Mouse (Mus musculus) embryonic facial prominence, embryonic 15.5 days (tissue): ENCODE results near the gene Dhx58. TPM values are rescaled to one million over a fixed set of nuclear protein-coding genes. Genes with fewer than 3 reads are reported as not detected.

ENCODE experiments used
- ATAC-seq: fragments of 200-750 bp; cut with Nextera tagmentation; 2 replicates; pipeline ENCODE4 v1.8.0; 2017; ENCODE audit warnings: low read depth, moderate TSS enrichment; ENCODE audit not compliant: insufficient number of reproducible peaks, low FRiP score, low TSS enrichment
- H3K27ac ChIP-seq: fragments of 300-500 bp; sonication (generic); replicated peaks from 2 replicates; pipeline ENCODE4 v1.5.1; 2015; ENCODE audit warnings: mild to moderate bottlenecking, inconsistent platforms
- H3K27me3 ChIP-seq: fragments of 300-500 bp; sonication (generic); 2 replicates; pipeline ENCODE4 v1.6.1; 2015; ENCODE audit warnings: inconsistent platforms
- H3K36me3 ChIP-seq: fragments of 300-500 bp; sonication (generic); 2 replicates; pipeline ENCODE4 v1.6.1; 2015; ENCODE audit warnings: mild to moderate bottlenecking, inconsistent platforms
- H3K4me1 ChIP-seq: fragments of 300-500 bp; sonication (generic); 2 replicates; pipeline ENCODE4 v1.6.1; 2015; ENCODE audit warnings: inconsistent platforms
- H3K4me2 ChIP-seq: fragments of 300-500 bp; sonication (generic); replicated peaks from 2 replicates; pipeline ENCODE4 v1.6.1; 2015; ENCODE audit warnings: mild to moderate bottlenecking, inconsistent platforms
- H3K4me3 ChIP-seq: fragments of 300-500 bp; sonication (generic); replicated peaks from 2 replicates; pipeline ENCODE4 v1.5.1; 2015; ENCODE audit warnings: mild to moderate bottlenecking, inconsistent platforms
- H3K9ac ChIP-seq: fragments of 300-500 bp; sonication (generic); 2 replicates; pipeline ENCODE4 v1.6.1; 2015; ENCODE audit warnings: inconsistent platforms
- H3K9me3 ChIP-seq: fragments of 300-500 bp; sonication (generic); replicated peaks from 2 replicates; pipeline ENCODE4 v1.6.1; 2016; ENCODE audit warnings: inconsistent platforms
- WGBS: fragments of 180-500 bp; shearing (Covaris S2); methylation state at CpG from one replicate; pipeline ENCODE4 v1.1.7; 2015; 5-methylcytosine and 5-hydroxymethylcytosine counted together
- polyA plus RNA-seq: library from polyadenylated mRNA; unstranded; fragments of >200 nt; fragmentation: Nextera tagmentation; extraction: Ambion mirVana; gene quantifications from 2 replicates; pipeline ENCODE4 v1.2.1, GENCODE M21; 2015

Gene Dhx58
- polyA plus RNA-seq, 1 experiment from 2014 or later, result 5.9 TPM

DNA sequence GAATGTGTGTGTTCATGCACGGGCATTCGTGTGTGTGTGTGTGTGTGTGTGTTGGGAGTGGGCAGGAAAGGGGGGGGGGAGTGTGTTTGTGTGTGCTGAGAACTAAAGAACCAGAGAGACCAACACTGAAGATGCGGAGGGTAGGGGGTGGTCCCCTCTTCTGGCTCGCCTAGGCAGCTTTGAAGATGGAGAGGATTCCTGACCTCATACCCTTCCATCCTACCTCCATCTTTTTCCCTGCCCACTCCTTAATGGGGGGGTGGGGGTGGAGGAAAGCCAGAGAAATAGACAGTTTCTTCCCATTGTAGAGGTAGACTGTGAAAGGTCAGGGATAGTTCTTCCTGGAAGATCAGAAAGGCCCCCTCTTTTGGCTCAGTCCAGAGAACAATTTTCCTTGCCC, 9.1 kb upstream of the Dhx58 start:
- WGBS, result 43% methylated on average over 4 of the region's 4 CpGs
- Histone ChIP-seq H3K36me3 (peaks cover 55% of the 10 kb centered on the region), H3K4me3 (no peak overlapping the region), H3K27me3 (no peaks in the 10 kb centered on the region), H3K4me1 (peaks cover 35% of the 10 kb centered on the region), H3K4me2 (peak overlapping the region; percentile 52), H3K27ac (peak overlapping the region; percentile 83), H3K9ac (0 out of 2 replicates have a peak overlapping the region, but pooled peaks have one; percentile 24), H3K9me3 (no peaks in the 10 kb centered on the region)
- no peak for ATAC-seq

- Histone ChIP-seq H3K4me2 (peak within 1 kb of the TSS; percentile 72), H3K36me3 (peaks cover 56% of the 10 kb centered on the region), H3K27me3 (no peaks in the 10 kb centered on the region), H3K4me1 (peaks cover 35% of the 10 kb centered on the region), H3K27ac (peak within 1 kb of the TSS; percentile 83), H3K4me3 (peak within 1 kb of the TSS; percentile 99), H3K9ac (peak within 1 kb of the TSS; percentile 99), H3K9me3 (no peaks in the 10 kb centered on the region)
- peak; percentile 88 for ATAC-seq
- WGBS, result under 1% methylated on average over 47 of the region's 48 CpGs
Measured at GRCm38 (mm10) chr11:100711783-100712615, 7.9 kb upstream of the Dhx58 start, which contains the start of gene Kat2a. Gene Kat2a, minus strand, starts transcription at chr11:100712465.

- no peaks in the 10 kb centered on the region for H3K9me3 ChIP-seq
- peaks cover 56% of the 10 kb centered on the region for H3K36me3 ChIP-seq
- no peak overlapping the region for H3K27ac ChIP-seq
- H3K27me3 ChIP-seq, result no peaks in the 10 kb centered on the region
- 0 out of 2 replicates have a peak overlapping the region, but pooled peaks have one; percentile 72 for H3K4me2 ChIP-seq
- H3K4me1 ChIP-seq, result peaks cover 35% of the 10 kb centered on the region
- peak overlapping the region; percentile 99; the same call in 1 of the 2 replicates for H3K4me3 ChIP-seq
- ATAC-seq, result no peak
- 85% methylated on average over 4 of the region's 4 CpGs for WGBS
- H3K9ac ChIP-seq, result no peak overlapping the region
Measured at GRCm38 (mm10) chr11:100710977-100711376, 6.9 kb upstream of the Dhx58 start.

DNA sequence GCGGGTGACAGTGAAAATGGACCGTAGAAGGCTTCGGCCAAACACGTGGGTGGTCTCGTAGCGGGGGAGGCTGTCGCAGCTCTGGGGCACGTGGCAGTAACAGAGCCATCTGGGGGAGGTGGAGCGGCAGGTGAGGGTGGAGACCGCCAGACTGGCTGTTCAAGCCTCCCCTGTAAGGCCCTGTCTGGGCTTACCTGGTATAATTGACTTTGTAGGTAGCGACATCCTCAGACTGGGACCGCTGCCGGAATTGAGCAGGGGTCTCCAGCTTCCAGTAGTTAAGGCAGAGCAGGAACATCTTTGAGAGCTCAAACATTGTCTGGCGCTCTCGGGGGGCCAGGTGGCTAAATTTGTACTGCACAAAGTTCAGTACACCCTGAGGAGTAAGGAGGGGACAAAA, 6.5 kb upstream of the Dhx58 start:
- Histone ChIP-seq H3K36me3 (peaks cover 56% of the 10 kb centered on the region), H3K27me3 (no peaks in the 10 kb centered on the region), H3K9ac (no peak overlapping the region), H3K4me3 (no peak overlapping the region), H3K27ac (no peak overlapping the region), H3K9me3 (no peaks in the 10 kb centered on the region), H3K4me2 (no peak overlapping the region), H3K4me1 (peaks cover 35% of the 10 kb centered on the region)
- ATAC-seq, result no peak
- 88% methylated on average over 15 of the region's 15 CpGs for WGBS

DNA sequence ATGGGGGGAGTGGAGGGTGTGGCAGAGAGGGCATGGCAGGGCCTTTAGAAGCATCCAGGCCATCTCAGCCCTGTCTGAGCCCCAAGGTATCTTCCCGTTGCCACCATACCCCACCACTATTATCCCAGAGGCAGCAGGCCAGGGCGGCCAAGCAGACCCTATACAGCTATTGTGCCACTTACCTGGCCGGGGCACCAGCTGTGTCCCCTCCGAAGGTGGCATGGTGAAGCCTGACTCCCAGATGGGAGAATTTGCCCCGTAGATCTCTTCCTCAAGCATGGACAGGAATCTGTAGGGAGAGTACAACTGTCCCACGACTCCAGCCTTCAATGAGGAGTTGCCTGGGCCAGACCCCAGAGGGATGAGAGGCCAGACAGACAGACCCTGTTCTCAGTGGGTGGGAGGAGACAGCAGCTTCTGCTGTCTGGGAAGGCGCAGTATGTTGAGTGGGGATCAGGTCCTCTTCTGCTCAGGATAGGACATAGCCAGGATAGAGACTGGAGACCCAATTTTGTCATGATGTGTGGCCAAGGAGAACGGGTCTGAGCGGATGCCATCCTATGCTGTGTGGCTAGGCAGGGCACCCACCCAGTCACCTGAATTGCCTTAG, 5.2 kb upstream of the Dhx58 start:
- no peak overlapping the region for H3K9ac ChIP-seq
- H3K4me1 ChIP-seq, result peaks cover 36% of the 10 kb centered on the region
- no peak for ATAC-seq
- H3K4me2 ChIP-seq, result no peak overlapping the region
- no peaks in the 10 kb centered on the region for H3K9me3 ChIP-seq
- H3K4me3 ChIP-seq, result no peak overlapping the region
- 90% methylated on average over 9 of the region's 9 CpGs for WGBS
- no peaks in the 10 kb centered on the region for H3K27me3 ChIP-seq
- H3K27ac ChIP-seq, result no peak overlapping the region
- H3K36me3 ChIP-seq, result peaks cover 65% of the 10 kb centered on the region

GRCm38 (mm10) chr11:100705095-100705747, 1.1 kb upstream of the Dhx58 start:
- WGBS, result 90% methylated on average over 23 of the region's 23 CpGs
- H3K4me3 ChIP-seq, result no peak overlapping the region

DNA sequence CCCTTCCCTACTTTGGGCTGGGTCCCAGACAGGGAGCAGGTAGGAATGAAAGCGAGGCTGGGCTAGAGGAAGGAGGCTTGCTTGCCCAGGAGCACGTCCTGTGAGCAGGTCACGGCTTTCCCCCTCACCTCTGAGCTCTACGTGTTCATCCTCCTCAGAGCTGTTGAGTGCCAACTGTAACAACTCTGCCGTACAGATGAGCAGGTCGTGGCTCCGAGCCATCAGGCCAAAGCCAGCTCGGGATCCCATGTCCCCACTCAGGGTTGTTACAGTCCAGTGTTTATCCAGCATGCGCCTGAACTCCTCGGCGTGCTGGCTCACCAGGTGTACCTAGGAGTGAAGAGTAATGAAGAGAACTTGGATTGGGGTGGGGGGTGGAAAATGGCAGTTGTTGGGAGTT, 705 bp downstream of the Dhx58 start:
- no peaks in the 10 kb centered on the region for H3K27me3 ChIP-seq
- ATAC-seq, result no peak
- peaks cover 29% of the 10 kb centered on the region for H3K4me1 ChIP-seq
- no peak overlapping the region for H3K9ac ChIP-seq
- H3K4me3 ChIP-seq, result no peak overlapping the region
- H3K9me3 ChIP-seq, result no peaks in the 10 kb centered on the region
- H3K36me3 ChIP-seq, result peaks cover 41% of the 10 kb centered on the region
- 68% methylated on average over 11 of the region's 11 CpGs for WGBS
- no peak overlapping the region for H3K27ac ChIP-seq
- H3K4me2 ChIP-seq, result no peak overlapping the region

More at GRCm38 (mm10) chr11:100705095-100705747, 1.1 kb upstream of the Dhx58 start:
- Histone ChIP-seq H3K27me3 (no peaks in the 10 kb centered on the region), H3K9me3 (no peaks in the 10 kb centered on the region), H3K4me2 (no peak overlapping the region), H3K4me1 (peaks cover 29% of the 10 kb centered on the region), H3K9ac (no peak overlapping the region), H3K27ac (no peak overlapping the region), H3K36me3 (peaks cover 58% of the 10 kb centered on the region)
- ATAC-seq, result no peak

DNA sequence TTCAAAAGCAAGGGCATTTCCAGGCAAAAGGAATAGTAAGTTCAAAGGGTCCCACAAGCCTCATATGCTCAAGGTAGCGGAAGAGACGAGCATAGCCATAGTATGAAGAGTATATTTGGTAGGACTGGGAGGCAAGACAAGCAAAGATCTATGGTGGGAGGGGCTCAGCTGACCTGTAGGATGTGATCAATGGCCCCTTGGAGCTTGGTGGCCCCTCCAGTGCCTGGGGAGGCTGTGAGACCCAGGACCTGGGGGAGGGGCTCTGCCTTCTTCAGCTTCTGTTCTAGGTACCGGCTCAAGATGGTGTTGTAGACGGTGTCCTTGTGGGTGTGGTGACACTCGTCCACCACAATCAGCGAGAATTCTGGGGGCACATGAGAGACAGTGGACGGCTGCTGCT, 1.2 kb downstream of the Dhx58 start:
- peaks cover 37% of the 10 kb centered on the region for H3K36me3 ChIP-seq
- H3K9ac ChIP-seq, result no peak overlapping the region
- H3K27ac ChIP-seq, result no peak overlapping the region
- ATAC-seq, result 0 out of 2 replicates have a peak, but pooled peaks have one; percentile 9
- H3K4me3 ChIP-seq, result peak overlapping the region; percentile 18; the same call in 1 of the 2 replicates
- H3K9me3 ChIP-seq, result no peaks in the 10 kb centered on the region
- 51% methylated on average over 7 of the region's 7 CpGs for WGBS
- peaks cover 29% of the 10 kb centered on the region for H3K4me1 ChIP-seq
- no peaks in the 10 kb centered on the region for H3K27me3 ChIP-seq
- H3K4me2 ChIP-seq, result peak overlapping the region; percentile 44

GRCm38 (mm10) chr11:100702081-100702851, 1.8 kb downstream of the Dhx58 start:
- WGBS, result 32% methylated on average over 19 of the region's 19 CpGs
- Histone ChIP-seq H3K27ac (no peak overlapping the region), H3K27me3 (no peaks in the 10 kb centered on the region), H3K4me1 (peaks cover 29% of the 10 kb centered on the region), H3K4me3 (peak overlapping the region; percentile 18; the same call in 1 of the 2 replicates), H3K4me2 (peak overlapping the region; percentile 44), H3K9ac (no peak overlapping the region), H3K36me3 (peaks cover 30% of the 10 kb centered on the region), H3K9me3 (no peaks in the 10 kb centered on the region)
- ATAC-seq, result no peak

- H3K9ac ChIP-seq, result peak overlapping the region; percentile 0; the same call in 1 of the 2 replicates
- peaks cover 21% of the 10 kb centered on the region for H3K36me3 ChIP-seq
- H3K27ac ChIP-seq, result no peak overlapping the region
- no peaks in the 10 kb centered on the region for H3K27me3 ChIP-seq
- H3K9me3 ChIP-seq, result no peaks in the 10 kb centered on the region
- ATAC-seq, result no peak
- WGBS, result 6% methylated on average over 14 of the region's 14 CpGs
- H3K4me3 ChIP-seq, result peak overlapping the region; percentile 32
- peak overlapping the region; percentile 48 for H3K4me2 ChIP-seq
- peaks cover 29% of the 10 kb centered on the region for H3K4me1 ChIP-seq
Measured at GRCm38 (mm10) chr11:100701301-100701700, 2.8 kb downstream of the Dhx58 start.
